Mouse (Mus musculus) mature B cell (primary cell): ENCODE results near the gene Lrrc4.

ENCODE experiments used
- in situ Hi-C: fragments of 300-500 bp; cut with MboI; formaldehyde crosslinking; loops from 2 replicates; pipeline ENCODE4 v1.14.3; 2019

Gene Lrrc4

GRCm38 (mm10) chr6:28672388-28672787 is 159.2 kb downstream of the Lrrc4 start:
- in situ Hi-C loops = no loop called here

- in situ Hi-C loops = no loop called here
Observed at GRCm38 (mm10) chr6:28669251-28669650, 162.3 kb downstream of the Lrrc4 start.

- in situ Hi-C loops = no loop called here
Observed at GRCm38 (mm10) chr6:28667586-28667985, 164.0 kb downstream of the Lrrc4 start.

GRCm38 (mm10) chr6:28664716-28665115 is 166.8 kb downstream of the Lrrc4 start:
- in situ Hi-C loops = no loop called here

GRCm38 (mm10) chr6:28663670-28664069 is 167.9 kb downstream of the Lrrc4 start:
- in situ Hi-C loops = no loop called here

GRCm38 (mm10) chr6:28663004-28663403 is 168.5 kb downstream of the Lrrc4 start:
- in situ Hi-C loops = no loop called here

GRCm38 (mm10) chr6:28656511-28656910 is 175.0 kb downstream of the Lrrc4 start:
- in situ Hi-C loops = no loop called here

- in situ Hi-C loops = no loop called here
Observed at GRCm38 (mm10) chr6:28645231-28645630, 186.3 kb downstream of the Lrrc4 start.

- in situ Hi-C loops = no loop called here
Observed at GRCm38 (mm10) chr6:28642909-28643308, 188.6 kb downstream of the Lrrc4 start.

GRCm38 (mm10) chr6:28640088-28640487 is 191.5 kb downstream of the Lrrc4 start:
- in situ Hi-C loops = no loop called here

- in situ Hi-C loops = no loop called here
Observed at GRCm38 (mm10) chr6:28635531-28636348, 195.8 kb downstream of the Lrrc4 start.

- in situ Hi-C loops = no loop called here
Observed at GRCm38 (mm10) chr6:28635092-28635491, 196.5 kb downstream of the Lrrc4 start.

GRCm38 (mm10) chr6:28633656-28634055 is 197.9 kb downstream of the Lrrc4 start:
- in situ Hi-C loops = no loop called here

GRCm38 (mm10) chr6:28633120-28633519 is 198.4 kb downstream of the Lrrc4 start:
- in situ Hi-C loops = no loop called here

- in situ Hi-C loops = no loop called here
Observed at GRCm38 (mm10) chr6:28630926-28631325, 200.6 kb downstream of the Lrrc4 start.

- in situ Hi-C loops = no loop called here
Observed at GRCm38 (mm10) chr6:28629866-28630265, 201.7 kb downstream of the Lrrc4 start.

- in situ Hi-C loops = no loop called here
Observed at GRCm38 (mm10) chr6:28628408-28628807, 203.1 kb downstream of the Lrrc4 start.

- in situ Hi-C loops = no loop called here
Observed at GRCm38 (mm10) chr6:28622963-28623362, 208.6 kb downstream of the Lrrc4 start.

- in situ Hi-C loops = no loop called here
Observed at GRCm38 (mm10) chr6:28622522-28622921, 209.0 kb downstream of the Lrrc4 start.

- in situ Hi-C loops = no loop called here
Observed at GRCm38 (mm10) chr6:28621961-28622360, 209.6 kb downstream of the Lrrc4 start.

- in situ Hi-C loops = no loop called here
Observed at GRCm38 (mm10) chr6:28621431-28621830, 210.1 kb downstream of the Lrrc4 start.

- in situ Hi-C loops = no loop called here
Observed at GRCm38 (mm10) chr6:28618751-28619153, 212.8 kb downstream of the Lrrc4 start.

GRCm38 (mm10) chr6:28618299-28618698 is 213.2 kb downstream of the Lrrc4 start:
- in situ Hi-C loops = no loop called here

- in situ Hi-C loops = no loop called here
Observed at GRCm38 (mm10) chr6:28615966-28616365, 215.6 kb downstream of the Lrrc4 start.
